Mouse (Mus musculus) gastrocnemius, adult 2 months (tissue): Measurements from ENCODE around the gene Ttc13. TPM values are rescaled to one million over a fixed set of nuclear protein-coding genes. Genes with fewer than 3 reads are reported as not detected.
A peak's percentile ranks its signal among the peaks of the same experiment; 100 is the strongest.

Experiments used
- DNase-seq: peaks from one replicate; pipeline ENCODE4 v3.0.0; 2022
- H3K27ac ChIP-seq: fragments of 200-600 bp; 2 replicates; pipeline ENCODE4 v1.8.1; 2022; ENCODE audit warnings: mild to moderate bottlenecking
- H3K4me3 ChIP-seq: fragments of 200-600 bp; 2 replicates; pipeline ENCODE4 v1.8.1; 2022; ENCODE audit warnings: mild to moderate bottlenecking, moderate library complexity
- CTCF ChIP-seq: fragments of 200-600 bp; IDR thresholded peaks from 2 replicates; pipeline ENCODE4 v1.8.1; 2022; ENCODE audit warnings: antibody characterized with exemption, mild to moderate bottlenecking, moderate library complexity
- intact Hi-C: fragments of 180-260 bp; cut with DNase I; formaldehyde crosslinking; loops from one replicate; pipeline ENCODE4 v1.15.1; 2025
- long read RNA-seq, 2 experiments: library from polyadenylated mRNA; stranded (forward); transcript quantifications; one replicate each; pipeline ENCODE4 v2.0.0; 2021
- total RNA-seq, 2 experiments: library from RNA; stranded (reverse); gene quantifications; 2 replicates each; pipeline ENCODE4 v1.2.3; 2021

Gene Ttc13
- 10 to 100 TPM; 19.3 to 20.8 TPM for total RNA-seq
- long read RNA-seq, experiment 1, transcript Ttc13-203 (21 exons, 3,148 nt), result major isoform, 10 of 38 reads
- long read RNA-seq, experiment 1, partial matches to known transcripts, result 3 of 38 reads
- long read RNA-seq, experiment 1, other reads (novel, unspliced or antisense), result 20 of 38 reads
- long read RNA-seq, experiment 2, transcript Ttc13-203 (21 exons, 3,148 nt), result major isoform, 12 of 46 reads
- long read RNA-seq, experiment 2, partial matches to known transcripts, result 2 of 46 reads
- long read RNA-seq, experiment 2, other reads (novel, unspliced or antisense), result 29 of 46 reads

DNA sequence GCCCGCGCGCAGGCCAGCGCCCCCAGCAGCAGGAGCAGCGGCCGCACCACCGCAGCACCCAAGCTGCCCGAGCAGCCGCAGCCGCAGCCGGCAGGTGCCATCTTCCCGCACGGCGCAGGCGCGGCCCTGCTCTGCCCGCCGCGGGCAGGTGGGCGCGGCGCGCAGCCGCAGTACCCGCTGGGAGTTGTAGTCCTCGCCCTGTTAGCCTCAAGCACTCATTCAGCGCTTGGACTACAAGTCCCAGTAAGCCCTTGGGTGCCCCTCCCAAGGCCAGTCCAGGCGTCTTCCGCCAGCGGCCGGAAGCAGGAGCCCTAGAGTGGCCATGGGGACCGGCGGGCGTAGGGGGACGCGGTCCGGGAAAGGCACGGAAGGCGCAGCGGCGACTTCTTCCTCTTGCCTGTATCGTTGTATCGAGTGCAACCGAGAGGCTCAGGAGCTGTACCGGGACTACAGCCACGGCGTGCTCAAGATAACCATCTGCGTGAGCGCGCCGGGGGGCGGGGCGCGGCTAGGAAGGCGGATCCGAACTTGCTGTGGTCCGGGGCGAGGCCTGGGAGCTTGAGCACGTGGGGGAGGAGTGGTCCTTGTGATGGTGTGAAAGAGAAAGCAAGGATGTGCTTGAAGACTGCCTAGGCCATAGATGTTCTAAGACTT lies at the start of gene Ttc13, which contains the start of gene Arv1:
Gene Ttc13, minus strand, starts transcription at position 122 of the 654 bp plus-strand sequence.
Gene Arv1, plus strand, starts transcription at position 278 of the 654 bp plus-strand sequence.
- H3K4me3 ChIP-seq, result peak within 1 kb of the TSS; percentile 97
- TF ChIP-seq CTCF, result peak; percentile 11; the same call in 1 of the 2 replicates
- peak within 1 kb of the TSS; percentile 91 for H3K27ac ChIP-seq
- intact Hi-C loops, result no loop called here
- DNase-seq, result peak; percentile 98

- TF ChIP-seq CTCF, result no peak
- no peak overlapping the region for H3K27ac ChIP-seq
- no peak overlapping the region for H3K4me3 ChIP-seq
- DNase-seq, result no peak
- intact Hi-C loops, result no loop called here
Measured at GRCm38 (mm10) chr8:124763061-124763460, 41.3 kb upstream of the Ttc13 start.

DNA sequence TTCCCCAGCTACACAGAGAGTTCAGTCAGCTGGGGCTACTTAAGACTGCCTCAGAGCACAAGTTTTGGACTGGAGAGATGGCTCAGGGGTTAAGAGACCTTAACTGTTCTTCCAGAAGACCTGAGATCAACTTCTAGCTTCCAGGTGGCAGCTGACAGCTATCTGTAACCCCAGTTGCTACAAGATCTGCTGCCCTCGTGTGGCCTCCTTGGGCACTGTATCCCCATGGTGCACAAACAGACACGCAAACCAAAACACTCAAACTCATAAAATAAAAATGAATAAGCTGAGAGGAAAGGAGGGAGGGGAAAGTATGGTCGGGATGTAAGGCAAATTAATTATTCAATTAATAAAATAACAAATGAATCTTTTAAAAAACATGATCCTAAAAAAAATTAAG lies 36.8 kb upstream of the Ttc13 start:
- DNase-seq, result no peak
- TF ChIP-seq CTCF, result peak; percentile 56
- no peak overlapping the region for H3K27ac ChIP-seq
- no peak overlapping the region for H3K4me3 ChIP-seq
- intact Hi-C loops, result no loop called here

GRCm38 (mm10) chr8:124756601-124757000 lies 34.8 kb upstream of the Ttc13 start:
- no peak for TF ChIP-seq CTCF
- intact Hi-C loops, result no loop called here
- Histone ChIP-seq H3K27ac (no peak overlapping the region), H3K4me3 (no peak overlapping the region)
- no peak for DNase-seq

- TF ChIP-seq CTCF, result no peak
- Histone ChIP-seq H3K27ac (no peak overlapping the region), H3K4me3 (no peak overlapping the region)
- intact Hi-C loops, result no loop called here
- DNase-seq, result no peak
Measured at GRCm38 (mm10) chr8:124756153-124756552, 34.4 kb upstream of the Ttc13 start.

DNA sequence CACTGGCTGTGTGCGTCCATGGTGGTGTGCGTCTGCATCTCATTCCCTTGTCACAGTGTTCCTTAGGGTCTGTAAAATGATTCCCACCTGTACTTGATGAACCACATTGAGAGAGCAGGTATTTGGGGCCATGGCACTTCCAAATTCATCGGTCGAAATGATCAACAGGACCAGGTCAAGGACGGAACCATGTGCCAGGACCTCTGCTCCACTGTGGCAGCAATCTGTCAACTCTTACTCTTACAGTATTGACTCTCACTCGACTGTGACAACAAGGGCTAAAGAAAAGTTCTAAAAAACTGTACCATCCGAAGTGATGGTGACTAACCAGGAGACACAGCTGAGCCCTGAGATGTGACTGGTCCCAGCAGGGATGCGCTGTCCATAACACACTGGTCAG lies 33.7 kb upstream of the Ttc13 start:
- intact Hi-C loops, result no loop called here
- Histone ChIP-seq H3K4me3 (no peak overlapping the region), H3K27ac (no peak overlapping the region)
- DNase-seq, result no peak
- no peak for TF ChIP-seq CTCF

GRCm38 (mm10) chr8:124754792-124755190 lies 33.0 kb upstream of the Ttc13 start:
- Histone ChIP-seq H3K4me3 (no peak overlapping the region), H3K27ac (no peak overlapping the region)
- intact Hi-C loops, result no loop called here
- no peak for DNase-seq
- TF ChIP-seq CTCF, result no peak

- no peak overlapping the region for H3K4me3 ChIP-seq
- no peak for TF ChIP-seq CTCF
- no peak overlapping the region for H3K27ac ChIP-seq
- no peak for DNase-seq
- intact Hi-C loops, result no loop called here
Measured at GRCm38 (mm10) chr8:124754101-124754791, 32.5 kb upstream of the Ttc13 start.

GRCm38 (mm10) chr8:124752325-124752862 lies 30.6 kb upstream of the Ttc13 start:
- intact Hi-C loops, result no loop called here
- DNase-seq, result no peak
- H3K4me3 ChIP-seq, result no peak overlapping the region
- no peak overlapping the region for H3K27ac ChIP-seq
- no peak for TF ChIP-seq CTCF

GRCm38 (mm10) chr8:124751709-124752173 lies 30.0 kb upstream of the Ttc13 start, which contains the start of gene Fam89a:
TSS of gene Fam89a (minus strand) at chr8:124751832.
- Histone ChIP-seq H3K4me3 (peak within 1 kb of the TSS; percentile 81), H3K27ac (peak within 1 kb of the TSS; percentile 73)
- peak; percentile 65 for DNase-seq
- TF ChIP-seq CTCF, result no peak
- intact Hi-C loops, result no loop called here

- Histone ChIP-seq H3K4me3 (peak overlapping the region; percentile 81), H3K27ac (peak overlapping the region; percentile 73)
- peak; percentile 36 for DNase-seq
- TF ChIP-seq CTCF, result no peak
- intact Hi-C loops, result no loop called here
Measured at GRCm38 (mm10) chr8:124751191-124751590, 29.4 kb upstream of the Ttc13 start.

DNA sequence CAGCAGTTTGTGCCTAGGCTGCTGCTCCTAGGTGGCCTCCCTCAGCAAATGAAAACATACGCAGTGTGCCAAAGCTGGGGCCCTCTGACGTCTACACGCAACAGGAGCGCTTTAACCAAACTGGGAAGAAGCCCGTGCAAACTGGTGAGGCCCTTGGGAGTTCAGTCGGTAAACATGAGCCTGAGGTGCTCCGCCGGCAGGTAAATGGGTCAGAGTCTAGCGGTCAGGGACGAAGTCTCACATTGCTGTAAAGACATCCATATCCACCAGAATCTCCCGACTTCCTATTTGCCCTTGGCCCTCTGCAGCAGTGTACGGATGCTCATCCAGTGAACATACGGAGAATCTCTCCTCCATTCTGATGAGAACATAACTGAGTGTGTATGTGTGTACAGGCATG lies 24.9 kb upstream of the Ttc13 start:
- H3K27ac ChIP-seq, result no peak overlapping the region
- TF ChIP-seq CTCF, result no peak
- no peak for DNase-seq
- H3K4me3 ChIP-seq, result no peak overlapping the region
- intact Hi-C loops, result no loop called here
